Mouse (Mus musculus): ENCODE results near the gene Slc35c1. TPM values are rescaled to one million over a fixed set of nuclear protein-coding genes. Genes with fewer than 3 reads are reported as not detected.
A peak's percentile ranks its signal among the peaks of the same experiment; 100 is the strongest.

Slc35c1 gene
- 1 to 10 TPM; 5.4 to 6.0 TPM for total RNA-seq (2021)
- long read RNA-seq, experiment 1, partial matches to known transcripts = 0 of 2 reads
- long read RNA-seq, experiment 1, other reads (novel, unspliced or antisense) = 0 of 2 reads
- long read RNA-seq, experiment 2, partial matches to known transcripts = 0 of 3 reads
- long read RNA-seq, experiment 2, other reads (novel, unspliced or antisense) = 0 of 3 reads

GRCm38 (mm10) chr2:92459921-92460707, at the start of gene Slc35c1:
Gene Slc35c1, minus strand, starts transcription at chr2:92460538.
- DNase-seq = peak; percentile 49 to 50

GRCm38 (mm10) chr2:92505291-92505690, 45.0 kb upstream of the Slc35c1 start:
- DNase-seq = no peak

GRCm38 (mm10) chr2:92503421-92503820, 43.1 kb upstream of the Slc35c1 start:
- no peak for DNase-seq

GRCm38 (mm10) chr2:92499701-92500322, 39.5 kb upstream of the Slc35c1 start:
- no peak for DNase-seq

GRCm38 (mm10) chr2:92497112-92497511, 36.8 kb upstream of the Slc35c1 start:
- no peak for DNase-seq

GRCm38 (mm10) chr2:92496681-92497080, 36.3 kb upstream of the Slc35c1 start:
- peak; percentile 49 to 66 for DNase-seq

GRCm38 (mm10) chr2:92494956-92495355, 34.6 kb upstream of the Slc35c1 start:
- no peak for DNase-seq

- no peak for DNase-seq
Measured at GRCm38 (mm10) chr2:92494423-92494822, 34.1 kb upstream of the Slc35c1 start.

- no peak for DNase-seq
Measured at GRCm38 (mm10) chr2:92493656-92494390, 33.5 kb upstream of the Slc35c1 start.

- peak; percentile 57 to 63 for DNase-seq
Measured at GRCm38 (mm10) chr2:92491950-92492501, 31.7 kb upstream of the Slc35c1 start.

- peak in 1 of 2 experiments; percentile 17 for DNase-seq
Measured at GRCm38 (mm10) chr2:92490541-92490940, 30.2 kb upstream of the Slc35c1 start.

- DNase-seq = no peak
Measured at GRCm38 (mm10) chr2:92487791-92488190, 27.5 kb upstream of the Slc35c1 start.

GRCm38 (mm10) chr2:92486911-92487310, 26.6 kb upstream of the Slc35c1 start:
- DNase-seq = no peak

- peak; percentile 74 to 92 for DNase-seq
Measured at GRCm38 (mm10) chr2:92486403-92486802, 26.1 kb upstream of the Slc35c1 start.

- peak; percentile 70 to 85 for DNase-seq
Measured at GRCm38 (mm10) chr2:92485640-92486295, 25.4 kb upstream of the Slc35c1 start.

GRCm38 (mm10) chr2:92484256-92485025, 24.1 kb upstream of the Slc35c1 start:
- DNase-seq = no peak

GRCm38 (mm10) chr2:92483505-92483904, 23.2 kb upstream of the Slc35c1 start:
- no peak for DNase-seq

- no peak for DNase-seq
Measured at GRCm38 (mm10) chr2:92482551-92482950, 22.2 kb upstream of the Slc35c1 start.

GRCm38 (mm10) chr2:92478313-92478688, 18.0 kb upstream of the Slc35c1 start:
- no peak for DNase-seq

- DNase-seq = no peak
Measured at GRCm38 (mm10) chr2:92477672-92478312, 17.5 kb upstream of the Slc35c1 start.
